Mouse (Mus musculus): ENCODE measurements around the gene Ctnna3.
A peak's percentile ranks its signal among the peaks of the same experiment; 100 is the strongest.
"Not testable (repeated sequence)": the region's sequence is repeated elsewhere in the genome, so short reads cannot be mapped to it uniquely, and the experiment has no call there.

Gene Ctnna3

DNA sequence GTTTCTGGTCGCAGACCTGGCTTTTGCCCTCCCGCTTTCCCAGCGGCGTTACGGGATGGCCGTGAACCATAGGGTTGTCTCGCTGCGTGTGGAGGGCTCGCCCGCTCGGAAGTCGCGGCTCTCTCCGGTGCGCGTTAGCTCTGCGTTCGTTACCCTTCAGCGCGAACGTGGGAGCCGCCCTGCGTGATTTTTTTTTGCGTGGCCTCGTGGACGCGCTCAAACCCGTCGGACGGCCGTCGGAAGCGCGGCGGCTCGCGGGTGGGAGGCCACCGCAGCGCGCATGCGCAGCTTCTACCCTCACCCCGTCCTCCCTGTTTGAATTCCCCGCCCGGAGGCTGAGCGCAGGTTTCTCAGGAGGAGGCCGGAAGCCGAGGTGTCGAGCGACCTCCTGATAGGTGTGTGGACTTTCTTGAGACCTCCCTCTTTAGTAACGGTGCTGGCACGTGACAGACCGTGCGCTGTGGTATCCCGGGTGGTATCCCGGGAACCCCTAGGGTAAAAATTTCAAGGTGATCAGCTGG, at the start of gene Ctnna3:
TSS of gene Ctnna3 (plus strand) at position 314 of the 521 bp plus-strand sequence.
- DNase-seq, result peak; percentile 92 to 95

DNA sequence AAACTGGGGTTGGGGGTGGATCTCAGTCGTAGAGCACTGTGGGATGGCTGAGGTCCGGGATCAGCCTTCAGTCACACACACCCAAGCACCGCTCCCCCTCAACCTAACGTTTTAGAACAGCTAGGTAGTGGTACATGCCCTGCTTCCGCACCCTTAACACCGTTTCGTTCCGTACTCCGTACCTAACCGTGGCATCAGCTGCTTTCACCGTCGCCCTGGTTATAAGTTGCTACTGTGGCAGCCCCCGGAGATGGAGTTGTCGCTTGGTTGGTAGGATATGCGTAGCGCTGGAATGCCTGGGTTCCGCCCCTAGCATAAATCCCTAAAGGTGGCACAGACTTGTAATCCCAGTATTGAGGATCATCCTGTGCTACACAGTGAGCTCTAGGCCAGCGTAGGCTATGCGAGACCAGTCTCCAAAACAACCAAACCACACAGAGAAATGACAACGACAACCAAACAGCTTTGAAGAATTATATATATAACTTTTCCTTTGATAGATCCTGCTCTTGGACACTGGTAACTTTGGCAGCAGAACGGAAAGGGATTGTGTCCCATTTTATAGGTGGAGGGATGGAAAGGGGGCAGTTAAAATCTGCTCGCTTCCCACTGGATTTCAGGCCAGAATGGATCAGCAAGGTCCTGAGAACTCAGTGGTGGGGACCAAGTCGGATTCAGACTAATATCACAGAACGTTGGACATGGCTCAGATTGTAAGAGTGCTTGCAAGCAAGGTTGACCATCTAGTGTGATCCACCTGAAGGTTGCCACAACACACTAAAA, 48.2 kb upstream of the Ctnna3 start, which contains the start of gene Sirt1:
TSS of gene Sirt1 (minus strand) at position 207 of the 783 bp plus-strand sequence.
- DNase-seq, result peak; percentile 30 to 43

DNA sequence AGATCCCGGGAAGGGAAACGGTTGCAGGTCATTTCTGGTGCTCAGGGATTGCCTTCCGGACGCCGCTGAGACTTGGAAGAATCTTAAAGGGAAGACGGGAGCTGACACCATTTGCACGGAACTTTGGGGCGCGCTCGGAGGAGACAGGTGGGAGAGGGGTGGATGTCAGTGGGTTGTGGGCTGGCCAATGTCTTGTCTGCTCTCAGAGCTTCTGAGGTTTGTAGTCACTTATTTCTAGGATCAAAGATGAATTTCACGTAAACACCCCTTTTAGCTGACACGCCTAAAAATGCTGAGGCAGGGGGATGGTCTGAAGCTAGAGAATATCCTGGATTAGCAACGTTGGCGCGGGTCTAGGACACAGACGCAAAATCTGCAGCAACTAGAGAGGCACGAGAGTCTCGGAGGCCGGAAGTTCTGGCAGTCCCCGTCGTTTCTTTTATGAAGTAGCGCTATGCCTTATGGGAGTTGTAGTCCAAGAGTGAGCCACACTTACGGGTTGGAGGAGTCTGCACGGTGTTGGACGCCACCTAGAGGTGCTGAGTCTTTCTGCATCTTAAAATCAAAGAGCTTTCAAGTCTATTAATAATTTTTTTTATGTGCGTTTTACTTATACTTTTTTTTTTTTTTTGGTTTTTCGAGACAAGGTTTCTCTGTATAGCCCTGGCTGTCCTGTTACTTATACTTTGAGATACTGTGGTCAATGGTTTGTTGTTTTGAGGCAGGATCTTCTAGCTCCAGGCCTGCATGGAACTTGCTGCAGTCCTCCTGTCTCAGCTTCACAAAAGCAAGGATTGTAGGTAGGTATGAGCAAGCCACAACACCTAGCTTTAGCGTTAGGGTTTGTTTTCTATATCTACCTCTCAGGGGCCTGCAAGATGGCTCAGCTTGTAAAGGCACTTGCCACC, 47.3 kb upstream of the Ctnna3 start, which contains the start of gene Dnajc12:
TSS of gene Dnajc12 (plus strand) at position 72 of the 908 bp plus-strand sequence.
- peak; percentile 93 for DNase-seq

DNA sequence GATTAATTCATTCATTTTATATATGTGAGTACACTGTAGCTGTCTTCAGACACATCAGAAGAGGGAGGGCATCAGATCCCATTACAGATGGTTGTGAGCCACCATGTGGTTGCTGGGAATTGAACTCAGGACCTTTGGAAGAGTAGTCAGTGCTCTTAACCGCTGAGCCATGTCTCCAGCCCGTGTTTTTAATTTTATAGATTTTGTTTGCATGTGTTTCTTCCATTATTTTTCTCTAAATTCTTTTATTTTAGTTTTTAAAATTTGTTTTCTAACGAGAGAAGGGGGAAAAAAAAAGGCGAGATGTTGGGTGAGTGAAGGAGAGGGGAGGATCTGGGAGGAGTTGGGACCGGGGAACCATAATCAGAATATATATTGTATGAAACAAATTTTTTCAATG, 44.0 kb upstream of the Ctnna3 start:
- DNase-seq, result not testable (repeated sequence)

DNA sequence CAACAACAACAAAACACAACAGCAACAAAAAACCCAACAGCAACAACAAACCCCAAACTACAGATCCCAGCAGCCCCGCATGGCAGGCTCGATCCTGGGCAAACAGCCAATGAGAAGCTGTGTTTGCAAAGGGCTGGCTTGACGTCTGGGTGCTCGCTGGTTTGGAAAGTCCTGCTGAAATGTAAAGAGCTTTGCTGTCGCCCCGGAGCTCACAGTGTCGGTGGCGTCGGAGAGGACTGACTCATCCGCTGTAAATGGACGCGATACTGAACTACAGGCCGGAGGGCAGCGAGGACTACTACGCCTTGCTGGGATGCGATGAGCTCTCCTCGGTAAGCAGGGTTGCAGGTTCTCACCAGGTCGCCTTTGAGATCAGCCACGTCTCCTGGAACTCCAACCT, 43.5 kb upstream of the Ctnna3 start:
- DNase-seq, result peak; percentile 95 to 96

- DNase-seq, result no peak
Measured at GRCm38 (mm10) chr10:63386991-63387390, 42.9 kb upstream of the Ctnna3 start.

DNA sequence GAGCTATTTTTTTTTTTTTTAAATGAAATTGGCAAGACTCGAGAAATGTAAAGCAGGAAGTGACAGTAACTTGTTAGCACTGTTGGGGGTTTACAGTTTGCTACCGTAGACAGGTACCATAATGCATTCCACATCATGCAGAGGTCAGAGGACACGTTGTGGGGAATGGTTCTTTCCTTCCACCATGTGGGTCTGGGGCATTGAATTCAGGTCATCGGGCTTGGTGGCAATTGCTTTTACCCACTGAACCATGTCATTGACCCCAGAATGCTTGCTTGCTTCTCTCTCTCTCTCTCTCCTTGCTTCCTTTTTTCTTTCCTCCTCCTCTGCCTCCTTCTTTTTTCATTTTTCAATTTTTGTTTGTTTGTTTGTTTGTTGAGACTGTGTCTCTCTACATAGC, 41.0 kb upstream of the Ctnna3 start:
- no peak for DNase-seq

DNA sequence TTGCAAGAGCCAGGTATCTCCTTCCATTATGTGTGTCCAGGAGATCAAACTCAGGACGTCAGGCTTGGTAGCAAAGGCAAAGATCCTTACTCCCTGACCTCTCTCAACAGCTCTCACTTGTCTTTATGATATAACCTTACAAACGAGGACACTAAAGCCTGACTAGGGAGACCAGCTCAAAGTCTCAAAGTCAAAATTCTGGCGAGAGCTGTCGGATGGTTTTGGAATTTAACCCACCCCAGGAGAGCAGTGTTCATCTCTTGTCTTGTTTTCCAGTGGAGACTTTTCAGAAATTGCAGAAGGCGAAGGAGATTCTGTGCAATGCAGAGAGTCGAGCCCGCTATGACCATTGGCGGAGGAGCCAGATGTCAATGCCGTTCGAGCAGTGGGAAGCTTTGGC, 32.9 kb upstream of the Ctnna3 start:
- no peak for DNase-seq

GRCm38 (mm10) chr10:63402731-63403504, 27.0 kb upstream of the Ctnna3 start:
- DNase-seq, result no peak

GRCm38 (mm10) chr10:63403636-63404035, 26.3 kb upstream of the Ctnna3 start:
- DNase-seq, result no peak

DNA sequence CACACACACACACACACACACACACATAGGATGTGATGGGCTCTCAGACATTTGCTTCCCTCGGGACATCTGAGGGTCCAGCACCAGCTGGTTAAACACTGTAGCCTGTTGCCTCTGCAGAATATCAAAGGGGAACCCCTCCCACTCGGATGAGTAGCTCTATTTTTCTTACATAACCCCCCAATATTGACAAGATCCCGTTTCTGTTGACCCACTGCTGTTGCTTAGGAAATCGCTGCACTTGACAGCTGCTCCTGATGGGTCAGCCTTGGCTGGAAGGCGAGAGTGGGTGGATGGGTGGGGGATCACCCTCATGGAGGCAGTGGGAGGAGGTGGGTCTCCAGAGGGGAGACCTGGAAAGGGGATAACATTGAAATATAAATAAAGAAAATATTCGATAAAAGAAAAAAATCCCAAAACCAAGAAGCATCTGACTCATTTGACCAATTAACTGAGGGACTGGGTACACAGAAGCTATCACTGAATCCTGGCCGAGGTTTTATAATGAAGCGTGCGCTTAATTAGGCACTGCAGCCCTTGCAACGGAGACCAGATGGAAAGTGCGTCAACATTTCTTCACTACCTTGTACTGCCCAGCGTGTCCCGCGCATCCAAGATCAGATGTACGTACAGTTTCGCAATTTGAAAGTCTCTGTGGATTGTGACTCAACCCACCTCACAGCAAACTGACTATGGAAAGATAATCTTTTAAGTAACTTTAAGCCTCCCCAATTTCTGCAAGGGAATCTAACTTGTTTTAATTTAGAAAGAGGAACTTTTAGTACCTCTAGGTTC, 19.5 kb upstream of the Ctnna3 start:
- DNase-seq, result peak in 1 of 2 experiments; percentile 31

GRCm38 (mm10) chr10:63411674-63412073, 18.2 kb upstream of the Ctnna3 start:
- not testable (repeated sequence) for DNase-seq

GRCm38 (mm10) chr10:63412756-63413155, 17.1 kb upstream of the Ctnna3 start:
- DNase-seq, result no peak

GRCm38 (mm10) chr10:63415287-63415686, 14.6 kb upstream of the Ctnna3 start:
- DNase-seq, result no peak

- DNase-seq, result no peak
Measured at GRCm38 (mm10) chr10:63415850-63416249, 14.0 kb upstream of the Ctnna3 start.

- no peak for DNase-seq
Measured at GRCm38 (mm10) chr10:63417061-63417460, 12.8 kb upstream of the Ctnna3 start.

DNA sequence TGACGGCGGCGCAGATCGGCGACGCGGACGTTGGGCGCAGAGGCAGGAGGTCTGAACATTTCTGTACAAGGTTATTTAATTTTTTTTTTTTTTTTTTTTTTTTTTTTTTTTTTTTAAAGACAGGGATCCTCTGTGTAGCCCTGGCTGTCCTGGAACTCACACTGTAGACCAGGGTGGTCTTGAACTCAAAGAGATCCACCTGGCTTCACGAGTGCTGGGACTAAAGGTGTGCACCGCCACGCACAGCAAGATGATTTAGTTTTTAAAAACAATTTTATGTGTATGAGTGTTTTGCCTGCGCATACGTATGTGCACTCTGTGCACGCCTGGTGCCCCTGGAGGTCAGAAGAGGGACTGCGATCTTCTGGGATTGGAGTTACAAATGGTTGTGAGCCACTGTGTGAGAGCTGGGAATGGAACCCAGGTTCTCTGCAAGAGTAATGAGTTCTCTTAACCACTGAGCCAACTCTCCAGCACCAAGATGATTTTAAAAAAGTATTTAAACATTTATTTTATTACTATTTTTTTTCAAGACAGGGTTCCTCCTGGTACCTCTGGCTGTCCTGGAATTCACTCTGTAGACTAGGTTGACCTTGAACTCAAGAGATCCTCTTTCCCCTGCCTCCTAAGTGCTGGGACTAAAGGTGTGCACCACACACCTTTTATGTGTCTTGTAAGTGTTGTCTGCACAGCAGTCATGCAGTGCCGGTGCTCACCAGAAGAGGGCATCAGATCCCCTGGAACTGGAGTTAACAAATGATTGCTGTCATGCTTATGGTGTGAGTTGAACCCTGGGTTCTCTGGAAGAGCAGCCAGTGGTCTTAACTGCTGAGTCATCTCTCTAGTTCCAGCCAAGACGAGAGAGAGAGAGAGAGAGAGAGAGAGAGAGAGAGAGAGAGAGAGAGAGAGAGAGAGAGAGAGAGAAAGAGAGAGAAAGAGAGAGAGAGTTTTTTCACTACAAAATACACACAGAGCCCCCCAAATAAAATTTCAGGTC, 7.9 kb upstream of the Ctnna3 start, which contains the start of gene Gm7075:
TSS of gene Gm7075 (minus strand) at position 51 of the 997 bp plus-strand sequence.
- DNase-seq, result peak; percentile 61 to 69

DNA sequence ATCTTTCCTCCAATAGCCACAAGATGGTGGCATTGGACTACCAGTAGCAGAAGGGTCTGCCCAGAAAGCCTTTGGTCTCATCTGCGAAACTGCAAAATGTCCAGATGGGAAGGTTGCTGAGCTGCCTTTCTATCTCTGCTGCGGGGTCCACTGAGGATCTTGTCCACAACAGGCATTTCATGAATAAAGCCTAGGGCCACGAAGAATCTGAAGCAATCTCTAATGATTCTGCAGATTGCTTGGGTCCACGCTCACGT, 7.2 kb upstream of the Ctnna3 start:
- peak; percentile 34 to 38 for DNase-seq

DNA sequence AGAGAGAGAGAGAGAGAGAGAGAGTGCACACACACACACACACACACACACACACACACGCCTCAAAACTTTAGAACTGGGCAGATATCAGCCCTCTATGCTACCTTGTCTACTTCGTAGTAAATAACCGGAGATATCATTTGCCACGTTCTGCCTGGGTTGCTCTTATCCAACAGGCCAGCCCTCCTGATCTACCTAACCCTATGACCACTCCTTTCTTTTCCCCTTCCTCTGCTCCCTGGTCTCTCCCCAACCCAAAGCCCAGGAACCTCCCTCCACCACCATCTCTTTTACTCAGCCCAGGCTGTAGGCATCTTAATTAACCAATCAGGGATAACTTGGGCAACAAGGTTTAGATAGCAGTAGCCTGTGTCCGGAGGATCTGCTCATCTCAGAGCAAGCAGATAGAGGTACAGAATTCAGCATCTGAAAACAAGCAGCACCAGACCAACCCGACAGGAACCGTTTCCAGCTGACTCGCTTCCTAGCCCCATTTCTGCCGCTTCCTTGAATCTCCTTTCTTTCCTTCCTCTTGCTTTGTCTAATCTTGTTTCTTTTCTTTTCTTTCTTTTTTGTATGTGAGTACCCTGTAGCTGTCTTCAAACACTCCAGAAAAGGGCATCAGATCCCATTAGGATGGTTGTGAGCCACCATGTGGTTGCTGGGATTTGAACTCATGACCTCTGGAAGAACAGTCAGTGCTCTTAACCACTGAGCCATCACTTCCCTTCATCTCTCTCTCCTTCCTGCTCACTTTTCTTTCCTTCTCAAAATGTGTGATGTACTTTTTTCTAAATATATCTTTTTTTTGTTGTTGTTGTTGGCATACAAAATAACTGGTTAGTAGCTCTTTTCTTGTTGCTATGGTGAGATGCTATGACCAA, 6.1 kb upstream of the Ctnna3 start:
- DNase-seq, result no peak

- DNase-seq, result peak; percentile 51 to 52
Measured at GRCm38 (mm10) chr10:63424475-63424814, 5.5 kb upstream of the Ctnna3 start.

All from cerebellum, postnatal 10 days (tissue).